Mouse (Mus musculus) heart, postnatal 0 days (tissue): ENCODE results near the gene Zfp446.

Experiments
- CTCF ChIP-seq: IDR thresholded peaks from 2 replicates; pipeline ENCODE4 v1.5.1; 2016; ENCODE audit warnings: antibody characterized with exemption, control low read depth, low read depth
- EP300 ChIP-seq: IDR thresholded peaks from 2 replicates; pipeline ENCODE4 v1.6.1; 2016; ENCODE audit warnings: antibody characterized with exemption, low read depth

DNA sequence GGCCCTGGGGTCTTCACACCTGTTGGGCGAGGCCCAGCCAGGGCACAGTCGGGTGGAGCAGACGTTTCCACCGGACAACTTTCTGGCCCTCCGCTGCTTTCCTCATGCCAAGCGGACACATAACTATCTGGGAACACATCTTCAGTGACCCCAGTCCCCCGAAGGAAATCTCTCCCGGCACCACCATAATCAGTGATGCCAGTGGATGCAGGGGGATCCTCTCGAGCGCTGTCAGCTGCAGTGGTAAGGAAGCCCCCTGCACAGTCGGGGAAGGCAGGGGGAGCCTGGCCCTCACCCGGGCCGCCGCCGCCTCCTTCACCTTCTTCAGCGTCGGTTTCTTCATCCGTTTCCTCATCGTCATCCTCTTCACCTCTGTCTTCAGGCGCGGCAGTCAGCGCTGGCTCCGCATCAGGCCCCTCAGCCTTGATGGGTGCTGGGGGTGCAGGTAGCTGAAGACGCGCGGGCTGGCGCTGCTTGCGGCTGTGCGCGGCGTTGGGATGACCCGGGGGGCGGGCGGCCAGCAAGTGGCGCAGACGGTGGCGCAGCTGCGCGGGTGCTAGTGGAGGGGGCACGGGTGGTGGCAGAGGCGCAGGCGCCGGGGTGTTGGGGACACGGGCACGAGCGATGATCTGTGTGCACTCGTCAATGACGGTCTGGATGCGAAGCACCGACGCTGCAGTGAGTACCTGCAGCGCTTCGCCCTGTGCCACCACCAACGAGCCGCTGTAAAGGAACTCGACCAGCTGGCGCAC lies 29.9 kb downstream of the Zfp446 start:
- no peak for TF ChIP-seq CTCF
- TF ChIP-seq EP300: no peak
